In the genomic region with DNA sequence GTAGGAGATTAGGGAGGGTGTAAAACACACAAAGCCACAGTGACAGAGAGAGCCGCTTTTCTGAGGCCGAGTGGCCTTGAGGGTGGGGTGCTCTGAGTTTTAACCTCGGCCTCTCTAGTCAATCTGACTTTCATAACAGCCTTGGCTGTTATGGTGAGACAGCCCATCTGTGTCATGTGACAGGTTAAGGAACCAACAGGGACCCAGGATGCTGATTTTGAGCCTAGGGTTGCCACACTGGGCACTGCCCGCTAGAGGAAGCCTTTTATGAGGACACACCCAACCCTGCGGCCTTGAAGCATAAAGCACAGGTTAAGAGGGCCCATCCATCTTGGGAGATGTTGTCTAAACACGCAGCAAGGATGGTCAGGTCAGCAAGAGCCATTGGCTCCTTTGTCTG, we compare ENCODE assay signal across 14 mouse cellular contexts. TPM values are rescaled to one million over a fixed set of nuclear protein-coding genes. Genes with fewer than 3 reads are reported as not detected.
DNase-seq lines count a peak whose midpoint lies in the region; ATAC-seq lines count a peak whose summit lies in the region.
"Had no signal": no experiment of that assay in that cellular context is flagged by ENCODE, and none has a peak within 500 bp of the region (broad histone marks: within the 10 kb centered on the region; RNA-seq: fewer than 3 reads in every experiment).

No protein-coding gene starts in this region.

- ATAC-seq in CD4-positive, CD25-positive, alpha-beta regulatory T cell, adult 4 months = peak; percentile 78
- ATAC-seq in megakaryocyte, adult 5-6 weeks (ENCODE audit: poor library complexity, severe bottlenecking) = peak; percentile 96
- ATAC-seq: forebrain, embryonic 15.5 days had no signal

- intact Hi-C loops in left cerebral cortex, postnatal 25 days (cut with DNase I) = no loop called here

- DNase-seq in lung, postnatal 25 days (ENCODE audit: low spot score) = peak; percentile 29
- no peak for DNase-seq in lung, postnatal 10 days
- DNase-seq in 416B (ENCODE audit: low read depth) = peak; percentile 37
- DNase-seq in layer of hippocampus, postnatal 14 days (ENCODE audit: low spot score in 2 of 2) = no peak
- no peak for DNase-seq in left cerebral cortex, postnatal 25 days (ENCODE audit: low spot score in 2 of 2)
- no peak for DNase-seq in cerebellum, postnatal 36 days
- DNase-seq: cerebellum, adult 8-10 months; gastrocnemius, postnatal 14 days; kidney, adult 8-10 months had no signal

RNA-seq across cellular contexts. Expression of a gene that starts 8.9 kb away (rescaled TPM):
- polyA plus RNA-seq in CD4-positive, CD25-positive, alpha-beta regulatory T cell, adult 4 months (2017; shearing (Covaris generic)) = 100 to 1,000 TPM; 449 to 646 TPM
- 0.78 and 1.5 TPM in 2 replicates for total RNA-seq in megakaryocyte, adult 5-6 weeks (2015)
- 0.57 and 0.59 TPM in 2 replicates for total RNA-seq in megakaryocyte, adult 5-6 weeks (2017)
- under 1 TPM in 1 of 2 experiments, not detected in 1; 0.19 TPM for total RNA-seq in layer of hippocampus, postnatal 14 days (2021)
- total RNA-seq in left cerebral cortex, postnatal 25 days (2021) = not detected
- total RNA-seq: ES-E14; gastrocnemius, postnatal 14 days had no signal
- polyA plus RNA-seq: liver, embryonic 16.5 days had no signal

RNA-seq across cellular contexts. Expression of a gene that starts 59.2 kb away (rescaled TPM):
- 10 to 100 TPM; 14.5 to 15.7 TPM for polyA plus RNA-seq in CD4-positive, CD25-positive, alpha-beta regulatory T cell, adult 4 months (2017; shearing (Covaris generic))
- total RNA-seq in megakaryocyte, adult 5-6 weeks (2015) = 21.9 and 22.5 TPM in 2 replicates
- total RNA-seq in megakaryocyte, adult 5-6 weeks (2017) = 15.2 and 17.8 TPM in 2 replicates
- total RNA-seq in layer of hippocampus, postnatal 14 days (2021) = 10 to 100 TPM; 25.1 to 26.6 TPM
- total RNA-seq in left cerebral cortex, postnatal 25 days (2021) = 10 to 100 TPM; 27.3 to 32.3 TPM

Comparison
In these comparisons a context has a peak if more than half of its experiments do, and no peak if none do; other contexts are left out.
1. DNase-seq: peak in lung, postnatal 25 days (single experiment) and 416B (single experiment); none in lung, postnatal 10 days (single experiment), layer of hippocampus, postnatal 14 days (0 of 2), left cerebral cortex, postnatal 25 days (0 of 2) and cerebellum, postnatal 36 days (0 of 2).